Mouse (Mus musculus) CH12.LX (cell line): Measurements from ENCODE around the gene Nos1ap.

Experiments
- BHLHE40 ChIP-seq: IDR thresholded peaks from 2 replicates; pipeline ENCODE4 v1.6.1; 2011; ENCODE audit warnings: mild to moderate bottlenecking, low read depth, low read length, improper control_type of control experiment
- CHD1 ChIP-seq: IDR thresholded peaks from 2 replicates; pipeline ENCODE4 v1.6.1; 2012; ENCODE audit warnings: low read depth, low read length, improper control_type of control experiment, inconsistent platforms
- CTCF ChIP-seq, 2 experiments: IDR thresholded peaks in 1 of 2; conservative IDR thresholded peaks in 1 of 2; 2 replicates each; pipeline ENCODE4 v1.5.1; 2011 to 2012; ENCODE audit warnings: low read depth in 2 of 2, low read length in 2 of 2, improper control_type of control experiment in 1 of 2, inconsistent platforms in 1 of 2, mild to moderate bottlenecking in 1 of 2, moderate library complexity in 1 of 2
- E2F4 ChIP-seq: IDR thresholded peaks from 2 replicates; pipeline ENCODE4 v1.6.1; 2011; ENCODE audit warnings: low read depth, low read length, improper control_type of control experiment; ENCODE audit not compliant: insufficient replicate concordance
- EP300 ChIP-seq: IDR thresholded peaks from 2 replicates; pipeline ENCODE4 v1.6.1; 2011; ENCODE audit warnings: low read length, improper control_type of control experiment
- HCFC1 ChIP-seq: IDR thresholded peaks from 2 replicates; pipeline ENCODE4 v1.6.1; 2012; ENCODE audit warnings: low read depth, mild to moderate bottlenecking, inconsistent platforms, low read length, improper control_type of control experiment
- MAX ChIP-seq: IDR thresholded peaks from 2 replicates; pipeline ENCODE4 v1.6.1; 2011; ENCODE audit warnings: low read length, improper control_type of control experiment
- MEF2A ChIP-seq: IDR thresholded peaks from 2 replicates; pipeline ENCODE4 v1.6.1; 2014; ENCODE audit warnings: low read depth, mild to moderate bottlenecking, inconsistent platforms, low read length, improper control_type of control experiment, borderline replicate concordance
- POLR2A ChIP-seq: IDR thresholded peaks from 2 replicates; pipeline ENCODE4 v1.6.1; 2011; ENCODE audit warnings: low read depth, mild to moderate bottlenecking, improper control_type of control experiment, low read length
- RAD21 ChIP-seq: IDR thresholded peaks from 2 replicates; pipeline ENCODE4 v1.6.1; 2011; ENCODE audit warnings: low read depth, mild to moderate bottlenecking, low read length, improper control_type of control experiment, moderate library complexity
- TCF12 ChIP-seq: IDR thresholded peaks from 2 replicates; pipeline ENCODE4 v1.6.1; 2014; ENCODE audit warnings: low read depth, mild to moderate bottlenecking, inconsistent platforms, low read length, improper control_type of control experiment
- ZC3H11A ChIP-seq: IDR thresholded peaks from 2 replicates; pipeline ENCODE4 v1.6.1; 2012; ENCODE audit warnings: low read depth, mild to moderate bottlenecking, inconsistent platforms, low read length, improper control_type of control experiment
- ZKSCAN1 ChIP-seq: IDR thresholded peaks from 2 replicates; pipeline ENCODE4 v1.6.1; 2012; ENCODE audit warnings: low read depth, inconsistent platforms, low read length, improper control_type of control experiment, borderline replicate concordance
- ZNF384 ChIP-seq: IDR thresholded peaks from 2 replicates; pipeline ENCODE4 v1.6.1; 2012; ENCODE audit warnings: low read depth, low read length, improper control_type of control experiment, inconsistent platforms

DNA sequence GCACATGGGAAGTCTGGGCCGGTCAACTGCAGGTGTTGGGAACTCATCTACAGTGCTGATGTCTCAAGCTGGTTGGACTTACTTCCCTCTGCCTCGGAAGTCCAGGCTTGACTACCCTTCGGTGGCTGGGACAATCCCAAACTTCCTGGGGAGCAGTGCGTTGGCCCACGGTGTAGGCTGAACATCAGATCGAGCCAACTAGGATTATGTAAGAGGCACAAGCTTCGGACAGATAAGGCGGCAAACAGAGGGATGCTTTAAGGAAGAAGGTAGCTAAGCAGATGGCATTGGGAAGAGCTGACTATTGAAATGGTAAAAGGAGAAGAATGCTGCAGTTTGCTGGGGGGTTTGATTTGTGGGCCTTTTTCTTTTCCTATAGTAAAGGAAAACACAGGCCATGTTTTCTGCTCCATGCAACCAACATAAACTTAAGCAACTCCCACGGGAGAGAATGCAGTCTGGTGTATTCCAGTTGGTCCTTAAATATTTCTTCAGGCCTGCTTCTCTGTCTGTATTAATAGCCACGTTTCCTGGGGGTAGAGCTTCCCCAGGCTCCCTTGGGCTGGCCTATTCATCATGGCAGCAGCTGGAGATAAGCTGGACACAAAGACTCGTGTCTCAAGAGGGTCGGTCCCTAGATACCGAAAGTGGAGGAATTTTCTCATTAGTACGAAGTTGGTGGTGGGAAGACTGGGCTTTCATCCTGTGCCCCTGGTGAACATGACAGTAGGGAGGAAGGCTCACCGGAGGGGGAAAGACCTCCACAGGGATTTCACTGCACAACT is 294.7 kb downstream of the Nos1ap start:
- no peak for TF ChIP-seq ZC3H11A
- no peak for TF ChIP-seq ZKSCAN1
- no peak for TF ChIP-seq CTCF (conservative IDR thresholded peaks at IDR 0.05 in 1 of 2, IDR thresholded peaks at IDR 0.05 in 1 of 2; ENCODE audit: low read depth in 2 of 2, low read length in 2 of 2)
- TF ChIP-seq MAX: no peak
- TF ChIP-seq POLR2A: no peak
- no peak for TF ChIP-seq MEF2A
- TF ChIP-seq HCFC1: no peak
- no peak for TF ChIP-seq TCF12
- no peak for TF ChIP-seq BHLHE40
- no peak for TF ChIP-seq EP300
- TF ChIP-seq E2F4: no peak
- no peak for TF ChIP-seq RAD21
- no peak for TF ChIP-seq CHD1
- TF ChIP-seq ZNF384: no peak
